Mouse (Mus musculus) forebrain, embryonic 11.5 days (tissue): ENCODE results near the gene Mdm4. TPM values are rescaled to one million over a fixed set of nuclear protein-coding genes. Genes with fewer than 3 reads are reported as not detected.

Source experiments
- ATAC-seq: fragments of 200-750 bp; cut with Nextera tagmentation; replicated peaks from 2 replicates; pipeline ENCODE4 v1.8.0; 2017; ENCODE audit warnings: moderate TSS enrichment; ENCODE audit not compliant: low FRiP score
- DNase-seq: peaks from one replicate; pipeline ENCODE4 v3.0.0-alpha.2; 2017; ENCODE audit warnings: low spot score
- H3K27ac ChIP-seq: fragments of 300-500 bp; sonication (generic); 2 replicates; pipeline ENCODE4 v1.5.1; 2014; ENCODE audit warnings: low read depth, low read length
- H3K27me3 ChIP-seq: fragments of 300-500 bp; sonication (generic); 2 replicates; pipeline ENCODE4 v1.6.1; 2014; ENCODE audit warnings: mild to moderate bottlenecking, low read length, mixed read lengths; ENCODE audit not compliant: control insufficient read depth, insufficient read depth
- H3K36me3 ChIP-seq: fragments of 300-500 bp; sonication (generic); 2 replicates; pipeline ENCODE4 v1.6.1; 2014; ENCODE audit warnings: mild to moderate bottlenecking, low read length, moderate library complexity, mixed read lengths; ENCODE audit not compliant: control insufficient read depth, insufficient read depth
- H3K4me1 ChIP-seq: fragments of 300-500 bp; sonication (generic); replicated peaks from 2 replicates; pipeline ENCODE4 v1.6.1; 2014; ENCODE audit warnings: low read length, mixed read lengths; ENCODE audit not compliant: control insufficient read depth, insufficient read depth
- H3K4me2 ChIP-seq: fragments of 300-500 bp; sonication (generic); 2 replicates; pipeline ENCODE4 v1.6.1; 2014; ENCODE audit warnings: low read depth, mild to moderate bottlenecking, low read length, moderate library complexity, mixed read lengths; ENCODE audit not compliant: severe bottlenecking
- H3K4me3 ChIP-seq: fragments of 300-500 bp; sonication (generic); 2 replicates; pipeline ENCODE4 v1.5.1; 2014; ENCODE audit warnings: low read depth, low read length
- H3K9ac ChIP-seq: fragments of 300-500 bp; sonication (generic); 2 replicates; pipeline ENCODE4 v1.6.1; 2014; ENCODE audit warnings: low read length
- H3K9me3 ChIP-seq: fragments of 300-500 bp; sonication (generic); 2 replicates; pipeline ENCODE4 v1.6.1; 2016; ENCODE audit warnings: low read length, mixed read lengths; ENCODE audit not compliant: control insufficient read depth
- WGBS: fragments of 180-500 bp; shearing (Covaris S2); extraction: QIAGEN DNeasy Blood & Tissue Kit; methylation state at CpG from one replicate; pipeline ENCODE4 v1.1.7; 2014; 5-methylcytosine and 5-hydroxymethylcytosine counted together
- polyA plus RNA-seq: library from polyadenylated mRNA; unstranded; fragments of >200 nt; fragmentation: Nextera tagmentation; extraction: Ambion mirVana; gene quantifications from 2 replicates; pipeline ENCODE4 v1.2.1, GENCODE M21; 2014

Mdm4 gene
- polyA plus RNA-seq, 1 experiment from 2014 or later, result 51.0 TPM

DNA sequence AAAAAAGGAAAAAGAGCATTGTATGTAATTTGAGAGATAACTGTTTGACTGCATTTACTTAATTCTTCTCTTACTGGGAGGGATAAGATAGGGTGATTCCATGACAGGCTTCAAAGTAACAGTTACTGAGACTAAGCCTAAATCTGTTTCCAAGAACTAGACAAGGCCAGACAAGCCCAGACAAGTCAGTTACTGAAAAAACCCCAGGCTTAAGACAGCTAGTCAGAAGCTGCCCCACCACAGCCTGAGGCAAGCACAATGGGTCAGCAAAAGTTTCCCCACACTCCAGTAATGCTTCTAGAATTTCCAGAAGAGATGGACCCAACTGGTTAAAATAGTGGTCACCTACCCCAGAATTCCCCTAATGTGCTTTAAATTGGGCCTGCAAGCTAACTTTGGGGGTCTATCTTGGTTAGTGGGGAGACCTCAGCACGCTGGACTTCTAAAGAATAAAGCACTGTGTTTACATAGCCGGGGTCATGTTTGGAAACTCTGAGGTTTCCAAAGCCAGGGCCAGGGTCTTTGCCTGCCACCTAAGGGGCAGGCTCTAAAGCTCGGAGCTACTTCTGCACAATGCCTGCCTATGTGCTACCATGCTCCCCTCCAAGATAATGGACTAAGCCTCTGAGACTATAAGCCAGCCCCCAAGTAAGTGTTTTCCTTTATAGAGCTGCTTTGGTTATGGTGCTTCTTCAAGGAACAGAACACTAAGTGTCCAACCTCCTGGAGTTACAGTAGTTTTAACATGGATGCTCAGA lies 10.0 kb downstream of the Mdm4 start:
- Histone ChIP-seq H3K9ac (no peak overlapping the region), H3K27ac (no peak overlapping the region), H3K27me3 (no peaks in the 10 kb centered on the region), H3K36me3 (peaks cover 2% of the 10 kb centered on the region; the same call in 1 of the 2 replicates), H3K4me3 (no peak overlapping the region), H3K4me1 (peaks cover 3% of the 10 kb centered on the region; the same call in 1 of the 2 replicates), H3K9me3 (no peaks in the 10 kb centered on the region), H3K4me2 (no peak overlapping the region)
- ATAC-seq, result no peak
- 62% methylated on average over 3 of the region's 3 CpGs for WGBS
- no peak for DNase-seq

DNA sequence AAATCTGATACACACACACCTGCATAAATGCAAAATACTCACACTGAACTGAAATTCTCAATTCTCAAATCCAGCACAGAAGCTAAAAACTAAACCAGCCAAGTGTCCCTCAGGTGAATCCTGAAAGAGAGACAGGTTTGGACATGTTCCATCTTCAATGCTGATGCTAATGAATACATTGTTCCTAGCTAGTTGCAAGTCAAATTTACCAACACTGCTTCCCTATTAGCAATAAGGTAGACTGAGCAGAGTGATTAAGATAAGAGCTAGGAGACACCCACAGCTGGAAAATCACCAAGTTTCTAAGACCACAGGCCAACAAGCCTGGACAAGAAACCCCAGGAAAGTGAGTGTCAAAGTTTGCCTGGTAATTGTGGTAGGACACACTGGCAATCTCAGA lies 11.0 kb downstream of the Mdm4 start:
- Histone ChIP-seq H3K9ac (no peak overlapping the region), H3K36me3 (peaks cover 2% of the 10 kb centered on the region; the same call in 1 of the 2 replicates), H3K27me3 (no peaks in the 10 kb centered on the region), H3K9me3 (no peaks in the 10 kb centered on the region), H3K4me3 (no peak overlapping the region), H3K4me2 (no peak overlapping the region), H3K4me1 (peaks cover 2% of the 10 kb centered on the region; the same call in 1 of the 2 replicates), H3K27ac (no peak overlapping the region)
- ATAC-seq (no peak), DNase-seq (no peak)

- no peak overlapping the region for H3K27ac ChIP-seq
- 93% methylated on average over 2 of the region's 2 CpGs for WGBS
- no peak overlapping the region for H3K4me3 ChIP-seq
- H3K4me1 ChIP-seq, result no peaks in the 10 kb centered on the region
- H3K4me2 ChIP-seq, result no peak overlapping the region
- H3K9me3 ChIP-seq, result no peaks in the 10 kb centered on the region
- H3K9ac ChIP-seq, result no peak overlapping the region
- H3K27me3 ChIP-seq, result no peaks in the 10 kb centered on the region
- peaks cover 2% of the 10 kb centered on the region; the same call in 1 of the 2 replicates for H3K36me3 ChIP-seq
- no peak for ATAC-seq
- no peak for DNase-seq
Observed at GRCm38 (mm10) chr1:133018580-133018979, 11.8 kb downstream of the Mdm4 start.

DNA sequence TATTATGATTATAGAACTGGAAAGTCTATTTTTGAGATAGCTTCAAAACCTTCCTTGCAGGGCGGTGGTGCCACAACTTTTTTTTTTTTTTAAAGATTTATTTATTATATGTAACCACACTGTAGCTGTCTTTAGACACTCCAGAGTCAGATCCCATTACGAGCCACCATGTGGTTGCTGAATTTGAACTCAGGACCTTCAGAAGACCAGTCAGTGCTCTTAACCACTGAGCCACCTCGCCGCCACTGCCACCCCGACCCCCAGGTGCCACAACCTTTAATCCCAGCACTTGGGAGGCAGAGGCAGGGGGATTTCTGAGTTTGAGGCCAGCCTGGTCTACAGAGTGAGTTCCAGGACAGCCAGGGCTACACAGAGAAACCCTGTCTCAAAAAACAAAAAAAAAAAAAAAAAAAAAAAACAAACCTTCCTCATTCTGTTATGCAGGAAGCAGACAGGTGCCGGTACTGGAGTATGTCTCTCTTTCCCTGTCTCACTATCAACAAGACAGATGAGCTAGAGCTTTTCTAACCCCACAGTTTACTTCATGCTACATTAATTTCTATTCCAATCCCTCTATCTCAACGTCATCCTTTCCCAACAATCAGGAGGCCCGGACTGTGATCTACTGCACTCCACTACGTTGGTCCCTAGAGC lies 13.5 kb downstream of the Mdm4 start:
- H3K9ac ChIP-seq, result no peak overlapping the region
- H3K9me3 ChIP-seq, result no peaks in the 10 kb centered on the region
- no peak overlapping the region for H3K27ac ChIP-seq
- H3K27me3 ChIP-seq, result no peaks in the 10 kb centered on the region
- H3K4me2 ChIP-seq, result no peak overlapping the region
- H3K4me3 ChIP-seq, result no peak overlapping the region
- ATAC-seq (no peak), DNase-seq (no peak)
- 96% methylated on average over 9 of the region's 9 CpGs for WGBS
- peaks cover 2% of the 10 kb centered on the region; the same call in 1 of the 2 replicates for H3K36me3 ChIP-seq
- no peaks in the 10 kb centered on the region for H3K4me1 ChIP-seq

DNA sequence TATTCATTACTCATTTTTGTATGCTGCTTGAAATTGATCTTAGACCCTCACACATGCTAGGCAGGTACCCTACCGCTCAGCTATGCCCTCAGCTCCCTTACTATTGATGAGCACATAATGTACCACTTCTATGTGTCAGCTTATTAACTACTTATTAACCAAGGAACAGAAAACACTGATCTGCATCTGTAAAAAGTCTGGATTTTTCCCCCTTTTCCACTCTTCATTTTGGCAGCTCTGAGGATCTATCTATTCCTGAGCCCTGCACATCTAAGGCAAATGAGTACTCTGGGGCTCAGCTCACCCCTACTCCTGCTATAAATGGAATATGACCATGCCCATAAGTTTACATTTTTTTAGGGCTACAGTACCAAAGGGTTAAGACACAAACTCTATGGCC lies 16.2 kb downstream of the Mdm4 start:
- H3K4me3 ChIP-seq, result no peak overlapping the region
- H3K9me3 ChIP-seq, result no peaks in the 10 kb centered on the region
- no peak overlapping the region for H3K9ac ChIP-seq
- WGBS, result 89% methylated on average over 1 of the region's 1 CpGs
- H3K27ac ChIP-seq, result no peak overlapping the region
- H3K36me3 ChIP-seq, result peaks cover 2% of the 10 kb centered on the region; the same call in 1 of the 2 replicates
- H3K4me1 ChIP-seq, result no peaks in the 10 kb centered on the region
- DNase-seq (no peak), ATAC-seq (no peak)
- H3K4me2 ChIP-seq, result no peak overlapping the region
- no peaks in the 10 kb centered on the region for H3K27me3 ChIP-seq

- Histone ChIP-seq H3K4me1 (no peaks in the 10 kb centered on the region), H3K27me3 (no peaks in the 10 kb centered on the region), H3K9ac (no peak overlapping the region), H3K27ac (no peak overlapping the region), H3K4me3 (no peak overlapping the region), H3K36me3 (peaks cover 2% of the 10 kb centered on the region; the same call in 1 of the 2 replicates), H3K9me3 (no peaks in the 10 kb centered on the region), H3K4me2 (no peak overlapping the region)
- no peak for ATAC-seq
- DNase-seq, result no peak
Observed at GRCm38 (mm10) chr1:133013331-133013730, 17.0 kb downstream of the Mdm4 start.

GRCm38 (mm10) chr1:133011955-133012841 lies 18.2 kb downstream of the Mdm4 start:
- Histone ChIP-seq H3K4me1 (no peaks in the 10 kb centered on the region), H3K27me3 (no peaks in the 10 kb centered on the region), H3K9ac (no peak overlapping the region), H3K36me3 (no peaks in the 10 kb centered on the region; the same call in 1 of the 2 replicates), H3K9me3 (no peaks in the 10 kb centered on the region), H3K27ac (no peak overlapping the region), H3K4me3 (no peak overlapping the region), H3K4me2 (no peak overlapping the region)
- ATAC-seq (no peak), DNase-seq (no peak)
- WGBS, result 93% methylated on average over 12 of the region's 13 CpGs

DNA sequence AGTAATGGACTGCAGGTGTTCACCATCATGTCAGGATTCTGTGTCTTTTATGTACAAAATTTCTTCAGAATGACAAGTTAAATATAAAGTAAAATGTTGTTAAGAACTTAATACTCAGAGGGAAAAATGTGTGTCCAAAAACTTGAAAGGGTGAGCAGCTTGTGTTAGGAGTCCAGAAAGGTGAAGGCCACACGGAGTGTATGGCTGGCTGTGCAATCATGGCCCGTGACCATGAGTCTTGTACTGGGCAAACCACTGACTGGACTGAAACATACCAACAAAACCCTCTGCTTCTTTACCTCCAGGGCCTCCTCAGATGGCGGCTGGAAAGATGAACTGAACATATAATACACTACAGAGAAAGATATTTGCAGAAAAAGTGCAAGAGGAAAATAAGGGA lies 23.8 kb downstream of the Mdm4 start:
- ATAC-seq (no peak), DNase-seq (no peak)
- Histone ChIP-seq H3K36me3 (peaks cover 7% of the 10 kb centered on the region; the same call in 1 of the 2 replicates), H3K9ac (no peak overlapping the region), H3K4me3 (no peak overlapping the region), H3K4me2 (no peak overlapping the region), H3K27me3 (no peaks in the 10 kb centered on the region), H3K4me1 (no peaks in the 10 kb centered on the region), H3K9me3 (no peaks in the 10 kb centered on the region), H3K27ac (no peak overlapping the region)
- 92% methylated on average over 3 of the region's 3 CpGs for WGBS
